Mouse (Mus musculus): ENCODE measurements around the gene Slc37a4. TPM values are rescaled to one million over a fixed set of nuclear protein-coding genes. Genes with fewer than 3 reads are reported as not detected.

Gene Slc37a4
- polyA plus RNA-seq (2014; fragmentation: Nextera tagmentation; extraction: Ambion mirVana): 42.9 and 46.8 TPM in 2 replicates

GRCm38 (mm10) chr9:44396684-44397411, at the start of gene Slc37a4:
Slc37a4 (plus strand) TSS chr9:44396852.
- Histone ChIP-seq H3K4me3 (replicated peaks; ENCODE audit: low read depth, low read length) (peak within 1 kb of the TSS; percentile 71), H3K27ac (replicated peaks; ENCODE audit: low read depth, low read length) (peak within 1 kb of the TSS; percentile 89), H3K4me1 (ENCODE audit: control insufficient read depth, insufficient read depth, low read length) (peaks cover 14% of the 10 kb centered on the region), H3K36me3 (ENCODE audit: control insufficient read depth, insufficient read depth, low read length) (peaks cover 37% of the 10 kb centered on the region), H3K9ac (replicated peaks; ENCODE audit: low read length) (peak within 1 kb of the TSS; percentile 76), H3K9me3 (ENCODE audit: control insufficient read depth, low read length) (no peaks in the 10 kb centered on the region), H3K27me3 (ENCODE audit: control insufficient read depth, insufficient read depth, low read length) (no peaks in the 10 kb centered on the region), H3K4me2 (ENCODE audit: low read length) (peak within 1 kb of the TSS; percentile 96)
- ATAC-seq (ENCODE audit: low FRiP score, low TSS enrichment) (peak; percentile 97), DNase-seq (peak; percentile 95)
- under 1% methylated on average over 43 of the region's 43 CpGs for WGBS

GRCm38 (mm10) chr9:44347166-44347565, 49.5 kb upstream of the Slc37a4 start:
- no peaks in the 10 kb centered on the region for H3K9me3 ChIP-seq (ENCODE audit: control insufficient read depth, low read length)
- whole genome bisulfite sequencing: 93% methylated on average over 9 of the region's 9 CpGs
- H3K4me2 ChIP-seq (ENCODE audit: low read length): no peak overlapping the region
- H3K27ac ChIP-seq (replicated peaks; ENCODE audit: low read depth, low read length): no peak overlapping the region
- no peaks in the 10 kb centered on the region for H3K27me3 ChIP-seq (ENCODE audit: control insufficient read depth, insufficient read depth, low read length)
- H3K36me3 ChIP-seq (ENCODE audit: control insufficient read depth, insufficient read depth, low read length): peaks cover 66% of the 10 kb centered on the region
- no peak overlapping the region for H3K9ac ChIP-seq (replicated peaks; ENCODE audit: low read length)
- DNase-seq (no peak), ATAC-seq (ENCODE audit: low FRiP score, low TSS enrichment) (no peak)
- H3K4me3 ChIP-seq (replicated peaks; ENCODE audit: low read depth, low read length): no peak overlapping the region
- peaks cover 6% of the 10 kb centered on the region for H3K4me1 ChIP-seq (ENCODE audit: control insufficient read depth, insufficient read depth, low read length)

GRCm38 (mm10) chr9:44347621-44348020, 49.0 kb upstream of the Slc37a4 start:
- Histone ChIP-seq H3K36me3 (ENCODE audit: control insufficient read depth, insufficient read depth, low read length) (peaks cover 71% of the 10 kb centered on the region), H3K4me1 (ENCODE audit: control insufficient read depth, insufficient read depth, low read length) (peaks cover 6% of the 10 kb centered on the region), H3K27me3 (ENCODE audit: control insufficient read depth, insufficient read depth, low read length) (no peaks in the 10 kb centered on the region), H3K27ac (replicated peaks; ENCODE audit: low read depth, low read length) (no peak overlapping the region), H3K9me3 (ENCODE audit: control insufficient read depth, low read length) (no peaks in the 10 kb centered on the region), H3K4me3 (replicated peaks; ENCODE audit: low read depth, low read length) (no peak overlapping the region), H3K4me2 (ENCODE audit: low read length) (no peak overlapping the region), H3K9ac (replicated peaks; ENCODE audit: low read length) (no peak overlapping the region)
- no peak for ATAC-seq (ENCODE audit: low FRiP score, low TSS enrichment)
- no peak for DNase-seq
- 92% methylated on average over 4 of the region's 4 CpGs for WGBS

GRCm38 (mm10) chr9:44348546-44348945, 48.1 kb upstream of the Slc37a4 start:
- no peak overlapping the region for H3K9ac ChIP-seq (replicated peaks; ENCODE audit: low read length)
- over 99% methylated on average over 4 of the region's 4 CpGs for WGBS
- H3K9me3 ChIP-seq (ENCODE audit: control insufficient read depth, low read length): no peaks in the 10 kb centered on the region
- H3K27ac ChIP-seq (replicated peaks; ENCODE audit: low read depth, low read length): no peak overlapping the region
- no peak for DNase-seq
- no peaks in the 10 kb centered on the region for H3K27me3 ChIP-seq (ENCODE audit: control insufficient read depth, insufficient read depth, low read length)
- H3K4me2 ChIP-seq (ENCODE audit: low read length): no peak overlapping the region
- ATAC-seq (ENCODE audit: low FRiP score, low TSS enrichment): no peak
- H3K4me1 ChIP-seq (ENCODE audit: control insufficient read depth, insufficient read depth, low read length): no peaks in the 10 kb centered on the region
- H3K4me3 ChIP-seq (replicated peaks; ENCODE audit: low read depth, low read length): no peak overlapping the region
- H3K36me3 ChIP-seq (ENCODE audit: control insufficient read depth, insufficient read depth, low read length): peaks cover 80% of the 10 kb centered on the region

GRCm38 (mm10) chr9:44351396-44351795, 45.3 kb upstream of the Slc37a4 start:
- DNase-seq: no peak
- ATAC-seq (ENCODE audit: low FRiP score, low TSS enrichment): no peak
- WGBS: over 99% methylated on average over 4 of the region's 4 CpGs

GRCm38 (mm10) chr9:44352337-44352736, 44.3 kb upstream of the Slc37a4 start:
- H3K36me3 ChIP-seq (ENCODE audit: control insufficient read depth, insufficient read depth, low read length): peaks cover 97% of the 10 kb centered on the region
- H3K9me3 ChIP-seq (ENCODE audit: control insufficient read depth, low read length): no peaks in the 10 kb centered on the region
- H3K9ac ChIP-seq (replicated peaks; ENCODE audit: low read length): no peak overlapping the region
- H3K27me3 ChIP-seq (ENCODE audit: control insufficient read depth, insufficient read depth, low read length): no peaks in the 10 kb centered on the region
- ATAC-seq (ENCODE audit: low FRiP score, low TSS enrichment) (no peak), DNase-seq (no peak)
- H3K4me1 ChIP-seq (ENCODE audit: control insufficient read depth, insufficient read depth, low read length): no peaks in the 10 kb centered on the region
- no peak overlapping the region for H3K4me3 ChIP-seq (replicated peaks; ENCODE audit: low read depth, low read length)
- no peak overlapping the region for H3K4me2 ChIP-seq (ENCODE audit: low read length)
- 94% methylated on average over 10 of the region's 10 CpGs for WGBS
- H3K27ac ChIP-seq (replicated peaks; ENCODE audit: low read depth, low read length): no peak overlapping the region

More at GRCm38 (mm10) chr9:44351396-44351795, 45.3 kb upstream of the Slc37a4 start:
- H3K9me3 ChIP-seq (ENCODE audit: control insufficient read depth, low read length): no peaks in the 10 kb centered on the region
- H3K4me2 ChIP-seq (ENCODE audit: low read length): no peak overlapping the region
- H3K27ac ChIP-seq (replicated peaks; ENCODE audit: low read depth, low read length): no peak overlapping the region
- no peaks in the 10 kb centered on the region for H3K27me3 ChIP-seq (ENCODE audit: control insufficient read depth, insufficient read depth, low read length)
- H3K9ac ChIP-seq (replicated peaks; ENCODE audit: low read length): no peak overlapping the region
- no peaks in the 10 kb centered on the region for H3K4me1 ChIP-seq (ENCODE audit: control insufficient read depth, insufficient read depth, low read length)
- peaks cover 98% of the 10 kb centered on the region for H3K36me3 ChIP-seq (ENCODE audit: control insufficient read depth, insufficient read depth, low read length)
- H3K4me3 ChIP-seq (replicated peaks; ENCODE audit: low read depth, low read length): no peak overlapping the region

- 96% methylated on average over 6 of the region's 6 CpGs for WGBS
These were observed 43.5 kb upstream of the Slc37a4 start for GRCm38 (mm10) chr9:44353142-44353541.

GRCm38 (mm10) chr9:44357207-44357606, 39.4 kb upstream of the Slc37a4 start:
- Histone ChIP-seq H3K27me3 (ENCODE audit: control insufficient read depth, insufficient read depth, low read length) (no peaks in the 10 kb centered on the region), H3K9ac (replicated peaks; ENCODE audit: low read length) (no peak overlapping the region), H3K9me3 (ENCODE audit: control insufficient read depth, low read length) (no peaks in the 10 kb centered on the region), H3K4me1 (ENCODE audit: control insufficient read depth, insufficient read depth, low read length) (peaks cover 7% of the 10 kb centered on the region), H3K4me3 (replicated peaks; ENCODE audit: low read depth, low read length) (no peak overlapping the region), H3K4me2 (ENCODE audit: low read length) (no peak overlapping the region), H3K27ac (replicated peaks; ENCODE audit: low read depth, low read length) (no peak overlapping the region), H3K36me3 (ENCODE audit: control insufficient read depth, insufficient read depth, low read length) (peaks cover 69% of the 10 kb centered on the region)
- 79% methylated on average over 4 of the region's 4 CpGs for WGBS
- no peak for ATAC-seq (ENCODE audit: low FRiP score, low TSS enrichment)
- DNase-seq: peak; percentile 73

More at GRCm38 (mm10) chr9:44353142-44353541, 43.5 kb upstream of the Slc37a4 start:
- Histone ChIP-seq H3K36me3 (ENCODE audit: control insufficient read depth, insufficient read depth, low read length) (peaks cover 94% of the 10 kb centered on the region), H3K9me3 (ENCODE audit: control insufficient read depth, low read length) (no peaks in the 10 kb centered on the region), H3K27ac (replicated peaks; ENCODE audit: low read depth, low read length) (no peak overlapping the region), H3K4me1 (ENCODE audit: control insufficient read depth, insufficient read depth, low read length) (no peaks in the 10 kb centered on the region), H3K4me2 (ENCODE audit: low read length) (no peak overlapping the region), H3K9ac (replicated peaks; ENCODE audit: low read length) (no peak overlapping the region), H3K27me3 (ENCODE audit: control insufficient read depth, insufficient read depth, low read length) (no peaks in the 10 kb centered on the region), H3K4me3 (replicated peaks; ENCODE audit: low read depth, low read length) (no peak overlapping the region)
- DNase-seq (no peak), ATAC-seq (ENCODE audit: low FRiP score, low TSS enrichment) (no peak)

Data from midbrain, embryonic 14.5 days (tissue).